In genomic region chr2:26507481-26507886, GRCm38 (mm10) we compare ENCODE assay signal across 8 mouse cellular contexts. TPM values are rescaled to one million over a fixed set of nuclear protein-coding genes. Genes with fewer than 3 reads are reported as not detected.
DNase-seq lines count a peak whose midpoint lies in the region; ATAC-seq and TF ChIP-seq lines count a peak whose summit lies in the region.

No protein-coding gene starts in this region.

- no peaks in the 10 kb centered on the region for H3K36me3 ChIP-seq in intestine, postnatal 0 days (ENCODE audit: control insufficient read depth, insufficient read depth)
- H3K36me3 ChIP-seq in lung, embryonic 14.5 days (ENCODE audit: insufficient read depth), result no peaks in the 10 kb centered on the region
- no peaks in the 10 kb centered on the region for H3K36me3 ChIP-seq in small intestine, adult 2 months (ENCODE audit: control insufficient read depth, insufficient read depth, low read length)

- no peaks in the 10 kb centered on the region for H3K9me3 ChIP-seq in intestine, postnatal 0 days (ENCODE audit: control insufficient read depth)
- H3K9me3 ChIP-seq in lung, embryonic 14.5 days (ENCODE audit: low read depth, low read length), result no peaks in the 10 kb centered on the region

- H3K27ac ChIP-seq in intestine, postnatal 0 days (ENCODE audit: low read depth, low read length), result peak overlapping the region; percentile 68
- H3K27ac ChIP-seq in lung, embryonic 14.5 days (ENCODE audit: low read depth), result peak overlapping the region; percentile 96
- H3K27ac ChIP-seq in small intestine, adult 2 months (ENCODE audit: insufficient read depth, low read depth, low read length), result peak overlapping the region; percentile 5; the same call in 1 of the 2 replicates

- H3K27me3 ChIP-seq in intestine, postnatal 0 days (replicated peaks; ENCODE audit: control insufficient read depth, insufficient read depth, low read length), result no peaks in the 10 kb centered on the region
- H3K27me3 ChIP-seq in lung, embryonic 14.5 days (ENCODE audit: insufficient read depth, low read length), result no peaks in the 10 kb centered on the region
- H3K27me3 ChIP-seq in small intestine, adult 2 months (ENCODE audit: control insufficient read depth, insufficient read depth, low read length), result no peaks in the 10 kb centered on the region

- H3K9ac ChIP-seq in intestine, postnatal 0 days (ENCODE audit: low read depth, low read length), result no peak overlapping the region
- peak overlapping the region; percentile 37 for H3K9ac ChIP-seq in lung, embryonic 14.5 days

- no peak overlapping the region for H3K4me3 ChIP-seq in intestine, postnatal 0 days (ENCODE audit: low read depth, low read length)
- H3K4me3 ChIP-seq in lung, embryonic 14.5 days (ENCODE audit: low read depth, low read length), result peak overlapping the region; percentile 3; the same call in 1 of the 2 replicates
- no peak overlapping the region for H3K4me3 ChIP-seq in small intestine, adult 2 months (ENCODE audit: low read depth, low read length)

- peak; percentile 42 for DNase-seq in layer of hippocampus, adult 9-11 months
- no peak for DNase-seq in layer of hippocampus, adult 18-20 months (ENCODE audit: low spot score in 2 of 2)
- DNase-seq in brain, embryonic 14.5 days (ENCODE audit: low read depth), result peak; percentile 87
- peak; percentile 90 for DNase-seq in lung, embryonic 14.5 days

- TF ChIP-seq POLR2A in brain, embryonic 14.5 days (IDR thresholded peaks at IDR 0.05; ENCODE audit: borderline replicate concordance, extremely low read depth, insufficient read depth, insufficient read length, poor library complexity, severe bottlenecking), result no peak
- TF ChIP-seq POLR2A in small intestine, adult 2 months (IDR thresholded peaks at IDR 0.05; ENCODE audit: low read depth, low read length), result no peak

- H3K4me2 ChIP-seq in intestine, postnatal 0 days (replicated peaks; ENCODE audit: low read depth), result 0 out of 2 replicates have a peak overlapping the region, but pooled peaks have one; percentile 40
- peak overlapping the region; percentile 43 for H3K4me2 ChIP-seq in lung, embryonic 14.5 days

- no peak for TF ChIP-seq CTCF in brain, embryonic 14.5 days (IDR thresholded peaks at IDR 0.05; ENCODE audit: borderline replicate concordance, extremely low read depth, insufficient read depth, insufficient read length)
- no peak for TF ChIP-seq CTCF in intestine, postnatal 0 days (IDR thresholded peaks at IDR 0.05; ENCODE audit: low read depth)
- TF ChIP-seq CTCF in lung, embryonic 14.5 days (IDR thresholded peaks at IDR 0.05; ENCODE audit: low read depth), result no peak
- no peak for TF ChIP-seq CTCF in small intestine, adult 2 months (IDR thresholded peaks at IDR 0.05; ENCODE audit: extremely low read depth, insufficient read length, insufficient replicate concordance, low read depth, low read length)

- WGBS in intestine, postnatal 0 days, result 13% methylated on average over 7 of the region's 7 CpGs
- WGBS in lung, embryonic 14.5 days, result 5% methylated on average over 7 of the region's 7 CpGs
- WGBS in small intestine, adult 2 months, result 46% methylated on average over 7 of the region's 7 CpGs

- peak; percentile 36 for ATAC-seq in granulocyte monocyte progenitor cell, adult 5-6 weeks (replicated peaks; ENCODE audit: poor library complexity, severe bottlenecking)
- ATAC-seq in intestine, postnatal 0 days, result no peak
- peak; percentile 42 for ATAC-seq in lung, embryonic 14.5 days (ENCODE audit: insufficient read depth)
- no peak for ATAC-seq in monocyte, adult 5-6 weeks (replicated peaks; ENCODE audit: insufficient number of reproducible peaks, low FRiP score, low TSS enrichment, poor library complexity, severe bottlenecking)

- H3K4me1 ChIP-seq in intestine, postnatal 0 days (replicated peaks; ENCODE audit: control insufficient read depth, insufficient read depth, low read length), result no peaks in the 10 kb centered on the region
- peaks cover 35% of the 10 kb centered on the region for H3K4me1 ChIP-seq in lung, embryonic 14.5 days (ENCODE audit: insufficient read depth)
- H3K4me1 ChIP-seq in small intestine, adult 2 months (ENCODE audit: control insufficient read depth, insufficient read depth, insufficient read length, low read length), result peaks cover 6% of the 10 kb centered on the region

RNA-seq across cellular contexts. Expression of gene Notch1, which starts 9.0 kb away (rescaled TPM):
- total RNA-seq in layer of hippocampus, adult 18-20 months (2021), result 10 to 100 TPM; 26.4 to 26.9 TPM
- 30.5 and 42.4 TPM in 2 replicates for polyA plus RNA-seq in brain, embryonic 14.5 days (2012; rRNA removed)
- total RNA-seq in granulocyte monocyte progenitor cell, adult 5-6 weeks (2014; fragmentation: Nextera tagmentation), result 19.2 and 22.6 TPM in 2 replicates
- 8.1 and 8.5 TPM in 2 replicates for total RNA-seq in granulocyte monocyte progenitor cell, adult 5-6 weeks (2017)
- polyA plus RNA-seq in intestine, postnatal 0 days (2015; fragmentation: Nextera tagmentation; extraction: Ambion mirVana), result 3.6 and 3.7 TPM in 2 replicates
- polyA plus RNA-seq in lung, embryonic 14.5 days (2014; fragmentation: Nextera tagmentation; extraction: Ambion mirVana), result 37.7 and 44.0 TPM in 2 replicates
- 19.6 and 21.6 TPM in 2 replicates for polyA plus RNA-seq in small intestine, adult 2 months (2012; rRNA removed)
- total RNA-seq in monocyte, adult 5-6 weeks (2017), result 11.6 to 22.2 TPM (median 13.8 TPM) in 3 replicates

Comparison
In these comparisons a context has a peak if more than half of its experiments do, and no peak if none do; other contexts are left out.
1. DNase-seq: peak in layer of hippocampus, adult 9-11 months (single experiment), brain, embryonic 14.5 days (single experiment) and lung, embryonic 14.5 days (single experiment); none in layer of hippocampus, adult 18-20 months (0 of 2).
2. ATAC-seq: peak in granulocyte monocyte progenitor cell, adult 5-6 weeks (single experiment) and lung, embryonic 14.5 days (single experiment); none in intestine, postnatal 0 days (single experiment) and monocyte, adult 5-6 weeks (single experiment).
3. H3K27ac ChIP-seq: peak in every context shown above with its lines; median percentile 96 in lung, embryonic 14.5 days; 68 in intestine, postnatal 0 days; 5 in small intestine, adult 2 months.